Mouse (Mus musculus): Measurements from ENCODE around the gene Ager.

Gene Ager

DNA sequence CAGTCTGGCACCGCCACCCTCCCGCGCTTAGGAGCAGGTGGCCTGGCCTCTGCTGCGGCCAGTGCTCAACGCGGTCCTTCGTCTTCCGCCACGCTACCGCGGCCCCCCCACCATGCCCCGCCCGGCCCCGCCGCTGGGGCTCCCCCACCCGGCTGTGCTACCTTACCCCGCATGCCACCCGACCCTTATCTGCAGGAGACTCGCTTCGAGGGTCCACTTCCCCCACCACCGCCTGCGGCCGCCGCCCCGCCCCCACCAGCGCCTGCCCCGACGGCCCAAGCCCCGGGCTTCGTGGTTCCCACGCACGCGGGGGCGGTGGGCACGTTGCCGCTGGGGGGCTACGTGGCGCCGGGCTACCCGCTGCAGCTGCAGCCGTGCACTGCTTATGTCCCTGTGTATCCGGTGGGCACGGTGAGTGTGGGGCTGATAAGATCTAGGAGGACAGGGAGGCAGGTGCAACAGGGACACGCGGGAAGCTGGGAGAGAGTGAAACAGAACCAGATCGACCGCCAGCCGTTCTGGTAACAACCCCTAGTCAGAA, 33.2 kb downstream of the Ager start:
- DNase-seq (ENCODE audit: low read depth, low spot score) = no peak

DNA sequence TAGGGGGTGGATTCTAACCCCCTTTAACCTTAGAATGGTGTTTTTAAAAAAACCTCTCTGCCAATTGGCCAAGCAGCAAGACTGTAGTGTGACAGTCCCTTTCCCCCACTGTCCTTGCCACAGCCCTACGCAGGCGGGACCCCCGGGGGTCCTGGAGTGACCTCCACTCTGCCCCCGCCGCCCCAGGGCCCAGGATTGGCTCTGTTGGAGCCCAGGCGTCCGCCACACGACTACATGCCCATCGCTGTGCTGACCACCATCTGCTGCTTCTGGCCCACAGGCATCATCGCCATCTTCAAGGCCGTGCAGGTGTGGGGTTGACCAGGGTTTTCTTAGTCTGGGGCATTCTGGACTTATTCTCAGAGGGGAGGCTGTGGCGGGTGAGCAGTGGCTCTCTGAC, 34.0 kb downstream of the Ager start:
- no peak for DNase-seq (ENCODE audit: low read depth, low spot score)

DNA sequence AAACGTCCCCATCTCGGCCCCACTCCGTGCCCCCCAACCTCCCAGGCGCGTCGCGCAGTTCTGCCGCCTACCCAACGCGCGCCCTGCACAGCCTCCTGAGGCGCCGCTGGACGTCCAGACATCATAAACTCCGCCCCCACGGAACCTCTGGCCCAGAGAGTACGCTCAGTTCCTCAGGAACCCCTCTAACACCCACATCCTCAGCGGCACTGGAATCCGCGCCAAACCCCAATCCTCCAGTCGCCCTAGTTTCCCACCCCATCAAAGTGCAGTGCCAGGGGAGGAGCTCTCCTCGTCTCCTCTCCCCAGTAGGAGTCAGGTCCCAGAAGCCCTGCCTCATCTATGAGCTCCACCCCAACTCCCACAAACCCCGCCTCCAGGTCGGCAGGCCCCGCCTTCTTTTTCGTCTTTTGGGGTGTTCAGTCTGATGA, 34.6 kb downstream of the Ager start:
- DNase-seq (ENCODE audit: low read depth, low spot score) = no peak

DNA sequence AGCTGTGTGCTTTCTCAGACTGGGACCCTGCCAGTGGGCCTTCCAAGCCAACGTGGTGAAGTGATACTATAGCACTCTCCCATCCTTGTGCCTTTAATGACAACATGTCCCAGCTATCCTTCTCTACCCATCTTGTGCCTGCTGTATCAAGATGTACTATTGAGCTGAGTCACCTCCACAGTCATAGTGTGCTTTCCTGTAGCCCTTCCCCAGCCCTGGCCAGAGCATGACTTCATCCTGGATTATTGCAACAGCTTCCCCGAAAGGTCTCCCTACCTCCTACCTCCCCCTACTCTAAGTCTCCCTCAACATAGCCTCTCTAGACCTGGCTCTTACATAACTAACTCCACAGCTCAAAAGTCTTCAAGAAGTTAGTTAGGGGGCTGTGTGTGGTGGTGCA, 38.0 kb downstream of the Ager start:
- DNase-seq (ENCODE audit: low read depth, low spot score) = no peak

DNA sequence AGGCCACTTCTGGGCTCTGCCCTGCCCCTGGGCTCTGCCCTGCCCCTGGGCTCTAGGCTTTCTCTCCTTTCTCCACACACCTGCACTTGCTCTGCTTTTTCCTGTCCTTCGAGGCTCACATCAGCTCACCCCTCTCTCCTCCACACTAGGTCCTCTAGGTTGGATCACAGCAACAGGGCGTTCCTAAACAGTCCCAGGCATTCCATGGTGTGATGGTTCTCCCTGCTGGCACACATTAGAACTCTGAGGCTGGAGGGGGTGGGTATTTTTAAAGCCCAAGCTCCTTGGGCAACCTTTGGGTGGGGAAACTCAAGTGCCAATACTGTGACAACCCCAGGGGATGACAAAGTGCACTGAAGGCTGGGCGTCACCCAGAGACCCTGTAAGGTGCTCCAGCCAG, 39.8 kb downstream of the Ager start:
- no peak for DNase-seq (ENCODE audit: low read depth, low spot score)

DNA sequence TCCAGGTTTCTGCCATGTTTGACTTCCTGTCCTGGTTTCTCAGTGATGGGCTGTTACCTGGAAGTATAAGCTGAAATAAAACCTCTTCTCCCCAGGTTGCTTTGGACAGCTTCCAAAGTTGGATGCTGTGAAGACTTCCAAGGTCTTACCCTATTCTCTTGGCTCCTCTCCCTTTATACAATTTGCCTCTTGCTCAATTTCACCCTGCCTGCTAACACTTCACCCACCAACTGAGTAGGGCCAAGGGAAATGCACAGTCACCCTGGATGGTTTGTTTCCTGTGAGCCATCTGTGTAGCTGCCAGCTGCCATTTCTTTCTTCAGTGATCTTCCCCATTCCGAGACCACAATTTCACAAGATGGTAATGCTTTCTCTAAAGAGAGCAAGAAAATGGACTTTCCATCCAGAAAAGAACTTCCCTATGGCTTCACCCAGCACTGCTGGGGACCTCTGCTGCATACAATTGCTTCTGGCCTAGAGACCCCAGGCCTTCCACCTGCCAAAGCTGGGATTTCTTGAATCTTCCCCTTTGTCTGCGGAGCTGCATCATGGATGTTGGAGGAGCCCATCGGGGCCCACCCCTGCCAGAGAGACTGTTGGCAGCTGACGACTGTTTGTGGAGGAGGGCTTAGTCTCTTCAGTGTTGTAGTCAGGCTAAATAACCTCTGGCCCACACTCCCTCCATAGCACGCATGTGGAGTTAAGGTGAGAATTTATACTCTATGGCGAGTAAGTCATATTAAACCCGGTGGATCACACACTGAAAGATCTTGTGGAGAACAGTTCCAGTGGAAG, 42.0 kb downstream of the Ager start:
- no peak for DNase-seq (ENCODE audit: low read depth, low spot score)

DNA sequence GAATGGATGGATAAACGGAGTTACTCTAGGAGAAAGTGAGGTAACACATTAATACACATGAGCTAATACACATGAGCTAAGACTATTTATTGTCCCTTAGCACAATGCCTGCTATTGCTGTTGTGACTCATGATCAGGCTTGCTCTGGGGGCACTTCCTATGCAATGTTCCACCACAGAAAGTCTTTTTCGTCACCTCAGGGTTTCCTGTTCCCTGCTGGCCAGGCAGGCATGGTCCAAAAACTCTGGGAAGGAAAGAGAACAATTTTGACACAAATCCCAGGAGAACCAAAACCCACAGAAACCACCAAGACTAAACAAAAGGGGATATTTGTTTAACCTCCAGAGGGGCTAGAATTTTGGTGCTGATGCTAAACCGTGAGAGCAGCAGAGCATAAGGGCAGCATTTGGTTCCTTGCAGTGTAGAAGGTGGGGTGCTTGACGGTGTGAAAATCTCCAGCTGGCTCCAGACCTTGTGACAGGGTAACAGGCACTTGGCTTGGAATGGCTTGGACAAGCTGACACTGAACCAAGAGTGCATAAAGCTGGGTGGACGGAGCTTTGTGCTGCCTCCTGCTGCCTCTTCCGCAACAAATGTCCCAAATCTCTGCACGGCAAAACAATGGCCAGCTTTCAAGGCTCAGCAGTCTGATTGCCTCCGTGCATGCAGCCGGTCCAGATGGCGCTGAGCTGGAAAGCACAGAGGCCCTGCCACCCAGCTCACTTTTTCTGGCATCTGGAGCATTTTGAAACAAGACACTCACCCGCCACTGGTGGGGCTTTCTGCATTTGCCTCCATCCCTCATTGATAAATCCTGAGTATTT, 43.3 kb downstream of the Ager start:
- no peak for DNase-seq (ENCODE audit: low read depth, low spot score)

DNA sequence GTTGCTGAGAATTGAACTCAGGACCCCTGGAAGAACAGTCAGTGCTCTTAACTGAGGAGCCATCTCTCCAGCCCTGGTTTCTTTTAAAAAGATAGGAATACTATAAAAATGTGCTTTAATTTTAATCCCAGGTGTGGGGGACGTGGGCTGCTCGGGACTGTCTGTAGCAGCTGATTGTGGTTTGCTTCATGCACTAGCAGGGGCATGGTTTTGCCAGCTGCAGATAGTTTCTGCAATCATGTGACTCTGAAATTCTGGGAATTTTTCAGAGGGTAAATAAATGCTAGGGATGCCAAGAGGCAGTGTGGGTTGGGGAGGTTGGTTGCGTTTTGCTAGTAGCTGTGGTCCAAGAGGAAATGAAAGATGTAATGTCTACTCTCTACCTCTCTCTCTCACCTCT, 44.3 kb downstream of the Ager start:
- DNase-seq (ENCODE audit: low read depth, low spot score) = no peak

DNA sequence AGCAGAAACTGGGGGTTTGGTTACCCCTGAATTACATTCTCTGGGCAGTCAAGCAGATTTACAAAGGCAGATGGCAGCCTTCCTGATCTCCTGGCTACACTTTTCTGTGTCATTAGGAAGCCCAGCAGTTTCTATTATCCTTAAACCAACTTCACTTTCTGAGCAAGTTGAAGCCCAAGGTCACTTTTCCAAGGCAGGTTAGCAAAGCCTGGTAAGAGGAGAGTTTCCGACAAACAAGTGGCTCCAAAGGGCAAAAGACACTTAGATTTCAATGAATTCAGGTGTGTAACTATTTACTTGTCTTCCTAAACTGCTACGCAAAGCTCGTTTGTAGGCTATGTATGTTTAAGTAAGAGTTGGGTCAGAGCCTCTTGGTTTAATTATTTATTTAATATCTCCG, 45.7 kb downstream of the Ager start:
- DNase-seq (ENCODE audit: low read depth, low spot score) = no peak

DNA sequence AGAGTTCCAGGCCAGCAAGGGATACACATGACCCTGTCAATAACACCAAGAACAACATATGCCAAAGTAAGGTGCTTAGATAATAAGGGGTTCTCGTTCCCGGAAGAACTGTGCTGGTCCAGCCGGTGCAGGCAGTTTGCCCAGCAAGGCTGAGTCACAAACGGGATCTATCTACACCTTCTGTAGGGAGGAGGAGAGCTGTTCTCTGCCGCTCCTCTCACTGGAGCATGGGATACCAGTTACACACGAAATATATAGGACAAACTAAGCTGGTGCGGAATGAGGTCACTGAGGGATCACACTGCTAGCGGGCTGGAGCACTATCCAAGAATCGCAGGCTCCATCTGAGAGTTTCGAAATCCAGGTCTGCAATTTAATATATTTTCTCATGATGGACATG, 46.3 kb downstream of the Ager start:
- DNase-seq (ENCODE audit: low read depth, low spot score) = no peak

DNA sequence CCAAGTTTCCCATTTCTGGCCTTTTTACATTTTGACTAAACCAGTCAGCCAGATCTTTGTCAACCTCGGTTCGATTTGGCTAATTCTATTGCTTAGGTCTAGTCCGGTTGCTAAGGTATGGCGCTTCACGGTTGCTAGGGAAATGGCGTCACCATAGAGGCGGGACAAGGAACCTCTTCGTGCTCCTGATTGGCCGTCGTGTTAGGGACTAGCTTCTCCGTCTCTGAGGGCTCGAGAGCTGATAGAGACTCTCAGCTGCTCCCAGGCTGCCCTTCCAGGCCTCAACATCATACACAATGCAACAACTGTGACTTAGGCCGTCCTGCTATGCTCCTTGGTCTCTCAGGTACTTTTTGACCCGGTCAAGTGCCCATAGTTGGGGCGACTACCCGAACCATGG, 46.9 kb downstream of the Ager start, which contains the start of gene Fkbpl:
Gene Fkbpl, plus strand, starts transcription at position 157 of the 400 bp plus-strand sequence.
- DNase-seq (ENCODE audit: low read depth, low spot score) = peak; percentile 94

DNA sequence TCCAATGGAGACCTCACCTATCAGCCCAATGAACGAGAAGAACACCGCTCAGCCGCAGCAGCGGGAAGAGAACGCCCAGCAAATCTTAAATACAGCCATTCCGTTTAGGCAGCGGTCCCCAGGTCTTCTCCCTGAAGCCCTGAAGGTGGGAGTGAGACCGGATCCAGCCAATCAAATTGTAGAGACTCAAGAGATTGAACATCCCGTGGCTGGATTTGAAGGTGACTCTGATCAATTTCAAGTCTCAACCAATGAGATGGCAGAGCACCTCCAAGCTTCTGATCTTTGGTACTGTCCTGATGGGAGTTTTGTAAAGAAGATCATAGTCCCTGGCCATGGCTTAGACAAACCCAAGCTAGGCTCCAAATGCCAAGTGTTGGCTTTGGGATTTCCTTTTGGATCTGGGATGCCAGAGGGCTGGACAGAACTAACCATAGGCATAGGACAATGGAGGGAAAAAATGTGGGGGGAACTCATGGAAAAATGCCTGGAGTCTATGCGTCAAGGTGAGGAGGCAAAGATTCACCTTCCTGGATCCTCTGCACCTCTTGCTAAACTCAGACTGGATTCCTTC, 47.7 kb downstream of the Ager start:
- DNase-seq (ENCODE audit: low read depth, low spot score) = no peak

DNA sequence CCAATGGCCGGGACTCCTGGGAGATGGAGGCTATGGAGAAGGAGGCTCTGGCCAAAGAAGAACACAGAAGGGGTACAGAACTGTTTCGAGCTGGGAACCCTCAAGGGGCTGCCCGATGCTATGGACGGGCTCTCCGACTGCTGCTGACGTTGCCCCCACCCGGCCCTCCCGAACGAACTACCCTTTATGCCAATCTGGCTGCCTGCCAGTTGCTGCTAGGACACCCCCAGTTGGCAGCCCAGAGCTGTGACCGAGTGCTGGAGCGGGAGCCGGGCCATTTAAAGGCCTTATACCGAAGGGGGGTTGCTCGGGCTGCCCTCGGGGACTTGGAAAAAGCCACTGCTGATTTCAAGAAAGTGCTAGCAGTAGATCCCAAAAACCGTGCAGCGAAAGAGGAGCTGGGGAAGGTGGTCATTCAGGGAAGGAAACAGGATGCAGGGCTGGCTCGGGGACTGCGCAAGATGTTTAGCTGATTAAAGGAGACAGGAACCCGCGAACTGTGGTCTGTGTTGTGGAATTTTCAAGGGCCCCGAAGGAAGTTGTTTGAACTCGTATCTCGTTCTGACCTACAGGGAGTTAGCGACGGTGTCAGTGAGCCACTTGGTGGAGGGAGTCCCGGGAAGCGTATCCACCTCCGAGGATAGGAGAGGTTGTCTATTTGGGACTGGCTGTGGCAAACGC, 48.3 kb downstream of the Ager start:
- DNase-seq (ENCODE audit: low read depth, low spot score) = no peak

DNA sequence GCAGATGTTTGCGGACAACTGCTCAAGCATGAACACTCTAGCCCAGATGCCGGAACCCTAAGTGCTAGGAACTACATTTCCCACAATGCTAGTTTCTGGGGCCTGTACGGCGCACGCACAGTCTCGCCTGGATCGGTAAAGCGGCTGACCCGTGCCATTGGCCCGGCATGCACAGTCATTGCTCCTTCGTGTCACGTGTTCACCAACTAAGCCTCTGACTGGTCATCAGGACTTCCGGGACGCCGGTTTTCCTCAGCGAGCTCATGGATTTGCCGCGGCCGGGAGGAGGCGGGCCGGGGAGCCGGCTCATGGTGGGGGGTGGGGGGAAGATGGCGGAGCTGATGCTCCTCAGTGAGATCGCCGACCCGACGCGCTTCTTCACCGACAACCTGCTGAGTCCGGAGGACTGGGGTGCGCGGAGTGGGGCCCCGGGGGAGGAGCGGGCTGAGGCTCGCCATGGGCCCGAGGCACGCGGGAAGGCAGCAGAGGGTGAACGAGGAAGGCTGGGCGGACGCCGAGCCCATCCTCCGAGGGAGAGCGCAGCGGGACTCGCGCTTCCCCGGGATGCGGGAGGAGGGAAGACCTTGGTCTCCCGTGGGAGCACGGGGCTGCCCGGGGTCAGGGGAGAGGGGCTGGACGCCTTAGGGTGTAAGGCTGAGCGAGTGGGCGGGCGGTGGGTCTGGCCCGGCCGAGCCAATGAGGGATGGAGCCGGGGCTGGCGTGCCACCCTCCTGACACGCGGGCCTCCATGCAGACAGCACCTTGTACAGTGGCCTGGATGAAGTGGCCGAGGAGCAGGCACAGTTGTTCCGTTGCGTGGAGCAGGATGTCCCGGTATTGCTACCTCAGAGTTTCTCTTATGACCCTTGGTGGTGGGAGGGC, 49.5 kb downstream of the Ager start, which contains the start of gene Atf6b:
Gene Atf6b, plus strand, starts transcription at position 241 of the 882 bp plus-strand sequence.
- DNase-seq (ENCODE audit: low read depth, low spot score) = peak; percentile 94

DNA sequence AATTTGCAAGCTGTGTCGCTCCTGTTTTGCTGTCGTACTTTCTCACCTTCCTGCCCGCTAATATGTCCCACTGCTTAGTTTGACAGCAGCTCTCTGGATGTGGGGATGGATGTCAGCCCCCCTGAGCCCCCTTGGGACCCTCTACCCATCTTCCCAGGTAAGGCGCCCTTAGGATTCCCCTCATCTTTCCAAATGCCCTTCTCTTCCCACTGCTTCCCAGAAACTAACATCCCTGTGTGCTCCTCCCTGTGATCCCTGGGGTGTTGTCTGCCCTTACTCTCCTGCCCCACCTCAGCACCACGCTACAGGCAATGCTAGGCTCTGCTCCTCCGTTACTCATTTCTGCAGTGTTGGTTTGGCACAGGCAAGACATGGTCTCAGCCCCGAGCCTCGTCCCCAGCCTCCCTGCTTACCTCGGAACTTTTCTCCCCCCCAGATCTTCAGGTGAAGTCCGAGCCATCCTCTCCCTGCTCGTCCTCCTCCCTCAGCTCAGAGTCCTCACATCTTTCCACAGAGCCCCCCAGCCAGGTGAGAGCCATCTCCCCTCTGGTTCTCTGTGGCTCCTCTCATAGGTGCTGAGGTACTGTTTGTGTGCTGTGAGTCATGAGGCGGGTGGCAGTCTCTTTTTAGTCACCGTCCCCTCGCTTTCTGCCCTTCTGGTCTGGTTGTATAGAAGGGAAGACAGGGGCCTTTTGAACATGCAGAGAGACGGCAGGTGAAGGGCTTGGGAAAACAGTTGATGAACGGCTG, 50.7 kb downstream of the Ager start:
- DNase-seq (ENCODE audit: low read depth, low spot score) = no peak

DNA sequence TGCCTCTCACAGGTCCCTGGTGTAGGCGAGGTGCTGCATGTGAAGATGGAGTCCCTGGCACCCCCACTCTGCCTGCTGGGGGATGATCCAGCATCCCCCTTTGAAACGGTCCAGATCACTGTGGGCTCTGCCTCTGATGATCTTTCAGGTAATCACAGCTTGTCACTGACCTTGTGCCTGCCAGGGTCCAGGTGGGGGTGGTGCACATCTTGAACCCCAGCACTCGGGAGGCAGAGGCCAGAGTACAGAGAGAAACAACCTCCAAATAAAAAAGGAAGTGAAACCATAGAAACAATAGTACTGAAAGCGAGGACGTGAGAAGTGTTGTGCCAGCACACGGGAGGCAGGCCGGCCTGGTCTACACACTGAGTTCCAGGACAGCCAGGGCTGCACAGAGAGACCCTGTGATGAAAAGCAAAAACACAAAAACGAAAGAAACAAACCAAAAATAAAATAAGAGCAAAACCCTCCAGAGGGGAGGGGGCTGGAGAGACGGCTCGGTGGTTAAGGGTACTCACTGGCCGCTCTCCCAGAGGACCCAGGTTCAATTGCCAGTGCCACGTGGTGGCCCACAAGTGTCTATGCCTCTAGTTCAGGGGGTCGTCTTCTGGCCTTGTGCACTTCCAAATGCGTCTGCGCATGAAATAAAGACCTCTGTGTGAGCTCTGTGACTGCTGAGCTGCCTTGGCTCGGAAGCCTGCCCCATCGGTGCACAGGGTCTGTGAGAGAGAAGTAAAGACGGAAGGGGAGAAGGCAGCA, 51.6 kb downstream of the Ager start:
- DNase-seq (ENCODE audit: low read depth, low spot score) = no peak
